Mouse (Mus musculus): Measurements from ENCODE around the gene Slc25a36. TPM values are rescaled to one million over a fixed set of nuclear protein-coding genes. Genes with fewer than 3 reads are reported as not detected.

The Slc25a36 gene
- total RNA-seq, 2 experiments from 2014 or later, result 43.8 to 64.4 TPM

DNA sequence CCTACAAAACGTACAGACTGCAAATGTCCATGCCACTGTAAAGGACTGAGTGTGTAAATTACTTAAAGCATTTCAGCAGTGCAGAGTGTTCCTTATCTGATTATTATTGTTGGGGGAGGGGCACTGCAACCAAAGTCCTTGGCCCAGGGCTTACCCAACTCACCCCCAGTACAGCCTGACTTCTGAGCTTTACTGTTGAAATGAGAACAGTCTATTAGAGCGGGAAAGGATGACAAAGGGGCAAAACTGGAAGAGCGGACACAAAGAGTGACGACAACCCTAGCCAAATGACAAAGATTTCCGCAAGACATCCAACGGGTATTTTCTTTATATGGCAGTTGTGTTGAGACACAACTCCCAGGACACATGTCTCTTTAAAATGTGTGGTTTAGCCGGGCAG is 1.3 kb upstream of the Slc25a36 start:
- no peak for ATAC-seq (replicated peaks; ENCODE audit: poor library complexity)

DNA sequence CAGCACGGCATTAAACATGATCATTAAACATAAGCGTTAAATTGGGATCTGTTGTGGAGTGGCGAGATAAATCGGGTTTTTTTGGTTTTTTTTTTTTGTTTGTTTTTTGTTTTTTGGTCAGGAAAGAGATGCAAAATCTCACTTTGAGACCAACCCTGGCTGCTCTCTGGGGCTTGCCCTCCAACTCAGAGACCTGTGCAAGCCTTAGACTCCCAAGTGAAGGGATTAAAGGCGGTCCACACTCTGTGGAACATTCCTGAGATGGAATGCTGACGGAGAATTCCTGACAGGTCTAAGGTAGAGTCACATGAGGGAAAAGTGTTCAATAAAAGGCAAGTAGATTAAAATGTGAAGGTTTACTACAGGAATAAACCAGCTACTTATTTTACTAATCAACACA is 549 bp upstream of the Slc25a36 start:
- ATAC-seq (replicated peaks; ENCODE audit: poor library complexity), result no peak

DNA sequence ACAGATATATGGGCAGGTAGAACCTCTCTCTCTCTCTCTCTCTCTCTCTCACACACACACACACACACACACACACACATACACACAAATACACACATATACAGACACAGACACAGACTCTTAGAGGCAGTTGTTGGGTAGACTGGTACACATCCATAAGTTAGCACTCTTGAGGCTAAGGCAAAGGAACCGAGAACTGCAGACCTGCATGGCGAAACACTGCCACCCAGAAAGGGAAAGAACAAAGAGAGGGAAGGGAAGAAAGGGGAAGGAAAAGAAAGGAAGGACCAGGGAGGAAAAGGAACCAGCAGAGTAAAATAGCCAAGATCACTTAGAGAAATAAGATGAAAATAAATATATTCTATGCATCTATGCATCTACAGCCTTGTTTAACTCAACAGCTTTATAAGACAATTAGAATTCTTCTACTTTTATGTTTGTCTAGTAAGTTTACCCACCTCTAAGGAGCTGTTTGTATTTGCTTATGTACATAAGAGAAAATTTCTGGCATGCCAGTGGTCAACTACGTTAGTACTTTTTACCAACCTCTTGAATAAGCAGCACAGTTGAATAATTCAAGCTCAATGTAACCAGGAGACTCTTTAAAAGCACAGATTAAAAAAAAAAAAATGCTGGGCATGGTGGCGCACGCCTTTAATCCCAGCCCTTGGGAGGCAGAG is 4.3 kb downstream of the Slc25a36 start:
- no peak for ATAC-seq (replicated peaks; ENCODE audit: poor library complexity)

DNA sequence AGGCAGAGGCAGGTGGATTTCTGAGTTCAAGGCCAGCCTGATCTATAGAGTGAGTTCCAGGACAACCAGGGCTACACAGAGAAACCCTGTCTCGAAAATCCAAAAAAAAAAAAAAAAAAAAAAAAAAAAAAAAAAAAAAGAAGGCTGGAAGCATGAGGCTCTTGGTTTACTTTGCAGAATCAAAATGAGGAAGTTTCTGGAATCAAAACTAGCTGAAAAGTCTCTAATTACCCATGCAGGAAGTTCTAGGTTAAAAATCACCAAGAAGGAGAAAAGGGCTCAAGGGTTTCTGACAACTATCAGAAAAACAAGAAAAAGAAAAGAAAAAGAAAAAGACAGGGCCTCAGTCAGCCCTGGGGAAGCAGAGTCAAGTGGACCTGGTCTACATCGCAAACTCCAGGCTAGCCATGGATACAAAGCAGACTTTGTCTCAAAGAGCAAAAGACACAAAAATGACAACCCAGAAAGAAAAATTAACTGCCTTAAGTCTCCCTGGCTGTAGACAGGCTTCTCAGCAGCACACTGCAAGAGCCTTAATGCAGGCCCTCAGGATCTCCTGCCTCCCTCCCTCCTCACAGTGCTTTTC is 5.5 kb downstream of the Slc25a36 start:
- ATAC-seq (replicated peaks; ENCODE audit: poor library complexity), result peak; percentile 34

- ATAC-seq (replicated peaks; ENCODE audit: poor library complexity), result peak; percentile 80
Observed at GRCm38 (mm10) chr9:97103376-97104061, 7.4 kb downstream of the Slc25a36 start.

GRCm38 (mm10) chr9:97098985-97099384 is 12.0 kb downstream of the Slc25a36 start:
- ATAC-seq (replicated peaks; ENCODE audit: poor library complexity), result no peak

GRCm38 (mm10) chr9:97096180-97096579 is 14.8 kb downstream of the Slc25a36 start:
- ATAC-seq (replicated peaks; ENCODE audit: poor library complexity), result no peak

GRCm38 (mm10) chr9:97087850-97088249 is 23.1 kb downstream of the Slc25a36 start:
- peak; percentile 50; the same call in 1 of the 2 replicates for ATAC-seq (replicated peaks; ENCODE audit: poor library complexity)

DNA sequence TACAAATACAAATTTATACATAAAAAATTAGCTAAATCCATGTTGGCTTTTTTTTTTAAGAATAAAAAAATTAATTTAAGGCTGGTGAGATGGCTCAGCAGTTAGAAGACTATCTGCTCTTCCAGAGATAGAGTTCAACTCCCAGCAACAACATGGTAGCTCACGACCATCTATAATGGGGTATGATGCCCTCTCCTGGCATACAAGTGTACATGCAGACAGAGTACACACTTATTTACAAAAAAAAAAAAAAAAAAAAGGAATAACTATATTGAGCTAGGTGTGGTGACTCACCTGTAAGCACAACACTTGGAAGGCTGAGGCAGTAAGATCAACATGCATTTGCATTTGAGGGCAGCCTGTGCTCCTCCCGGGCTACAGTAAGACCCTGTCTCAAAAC is 26.3 kb downstream of the Slc25a36 start:
- ATAC-seq (replicated peaks; ENCODE audit: poor library complexity), result peak; percentile 66

GRCm38 (mm10) chr9:97081106-97081862 is 29.7 kb downstream of the Slc25a36 start:
- ATAC-seq (replicated peaks; ENCODE audit: poor library complexity), result no peak

GRCm38 (mm10) chr9:97069911-97070310 is 41.0 kb downstream of the Slc25a36 start:
- no peak for ATAC-seq (replicated peaks; ENCODE audit: poor library complexity)

GRCm38 (mm10) chr9:97069466-97069865 is 41.5 kb downstream of the Slc25a36 start:
- no peak for ATAC-seq (replicated peaks; ENCODE audit: poor library complexity)

- ATAC-seq (replicated peaks; ENCODE audit: poor library complexity), result peak; percentile 99
Observed at GRCm38 (mm10) chr9:97068201-97069095, 42.5 kb downstream of the Slc25a36 start.

- ATAC-seq (replicated peaks; ENCODE audit: poor library complexity), result no peak
Observed at GRCm38 (mm10) chr9:97067761-97068160, 43.2 kb downstream of the Slc25a36 start.

DNA sequence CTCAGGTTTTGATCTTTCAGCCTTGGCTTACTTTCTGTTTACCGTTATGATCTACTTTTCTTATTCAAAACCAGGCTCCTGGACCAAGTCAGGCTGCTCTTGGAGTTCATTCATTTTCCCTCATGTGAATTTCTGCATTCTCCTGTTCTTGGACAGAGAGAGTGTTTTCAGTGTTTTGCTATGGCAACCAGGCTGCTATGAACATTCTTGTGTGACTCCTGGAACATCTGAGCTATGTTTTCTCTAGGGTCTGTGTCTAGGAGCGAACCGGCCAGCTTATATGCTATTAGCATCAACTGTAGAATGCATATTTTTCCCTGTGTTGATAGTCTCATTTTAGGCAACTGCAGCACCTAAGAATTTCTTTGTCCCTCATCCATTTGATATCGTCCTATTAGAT is 45.1 kb downstream of the Slc25a36 start:
- no peak for ATAC-seq (replicated peaks; ENCODE audit: poor library complexity)

- ATAC-seq (replicated peaks; ENCODE audit: poor library complexity), result no peak
Observed at GRCm38 (mm10) chr9:97065216-97065615, 45.7 kb downstream of the Slc25a36 start.

DNA sequence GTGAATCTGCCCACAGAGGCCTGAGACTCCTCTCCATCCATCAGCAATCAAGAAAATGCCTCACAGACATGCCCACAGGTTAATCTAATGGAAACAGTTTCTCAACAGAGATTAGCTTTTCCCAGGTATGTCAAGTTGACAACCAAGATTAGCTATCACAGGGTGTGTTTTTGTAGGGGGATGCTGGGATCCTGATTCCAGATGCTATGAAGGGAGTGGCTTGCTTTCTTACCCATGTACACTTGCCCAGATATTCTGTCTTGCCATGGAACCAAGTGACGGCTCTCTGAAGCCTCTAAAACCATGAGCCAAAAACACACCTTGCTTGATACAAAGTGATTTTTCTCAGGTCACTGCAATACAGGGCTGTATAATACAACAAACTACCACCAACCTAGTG is 46.8 kb downstream of the Slc25a36 start:
- no peak for ATAC-seq (replicated peaks; ENCODE audit: poor library complexity)

DNA sequence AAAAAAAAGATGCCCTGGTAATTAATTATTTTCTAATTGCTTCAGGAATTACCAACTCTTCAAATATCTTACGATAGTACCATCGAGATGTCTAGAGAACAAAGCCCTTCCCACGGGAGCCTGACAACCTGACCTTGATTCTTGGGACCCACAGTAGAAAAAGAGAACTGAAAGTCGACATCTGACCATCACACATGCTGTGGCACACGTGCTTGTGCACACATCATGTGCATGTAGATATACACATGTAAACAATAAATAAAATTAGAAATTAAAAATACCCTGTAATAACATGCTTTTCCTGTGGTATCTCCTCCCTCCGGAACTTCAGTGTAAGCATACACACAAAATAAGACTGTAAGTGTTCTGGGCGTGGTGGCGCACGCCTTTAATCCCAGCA is 49.3 kb downstream of the Slc25a36 start:
- ATAC-seq (replicated peaks; ENCODE audit: poor library complexity), result no peak

DNA sequence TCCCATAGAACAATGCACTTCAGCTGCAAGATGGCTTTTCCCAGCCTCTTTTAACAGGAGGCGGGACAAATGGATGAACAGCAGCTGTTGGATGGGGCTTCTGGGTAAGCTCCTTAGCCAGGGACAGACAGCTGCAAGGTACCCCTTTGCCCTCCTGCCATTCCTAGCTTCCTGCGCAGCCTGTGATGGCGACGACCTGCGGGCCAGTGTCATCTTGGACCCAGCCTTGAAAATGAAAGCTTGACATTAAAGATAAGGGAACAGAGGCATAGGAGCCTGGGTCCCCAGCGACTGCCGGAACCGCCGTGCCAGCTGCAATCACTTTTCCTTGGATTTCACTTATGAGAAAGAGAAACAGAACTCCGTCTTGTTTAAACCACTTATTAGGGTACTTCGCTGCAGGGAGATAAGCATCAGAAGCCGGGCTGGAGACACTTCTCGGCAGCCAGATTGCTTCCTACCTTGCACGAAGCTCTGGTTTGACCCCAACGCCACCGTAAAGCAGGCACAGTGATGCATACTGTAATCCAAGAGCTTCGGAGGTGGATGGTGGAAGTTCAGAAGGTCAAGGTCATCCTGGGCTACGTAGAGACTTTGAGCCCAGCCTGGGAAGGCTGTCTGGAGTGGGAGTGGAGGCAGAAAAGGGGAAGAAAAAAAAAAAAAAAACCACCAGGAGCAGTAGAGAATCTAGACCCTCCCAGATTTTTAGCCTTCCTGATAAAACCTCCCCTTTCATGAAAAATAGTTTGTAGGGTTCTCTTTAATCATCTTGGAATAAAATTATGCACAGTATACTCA is 54.2 kb downstream of the Slc25a36 start:
- no peak for ATAC-seq (replicated peaks; ENCODE audit: poor library complexity)

- no peak for ATAC-seq (replicated peaks; ENCODE audit: poor library complexity)
Observed at GRCm38 (mm10) chr9:97055906-97056305, 55.1 kb downstream of the Slc25a36 start.
